Comparison of ENCODE assay signal across 8 mouse cellular contexts in genomic region chr5:140869034-140869433, GRCm38 (mm10). TPM values are rescaled to one million over a fixed set of nuclear protein-coding genes. Genes with fewer than 3 reads are reported as not detected.
A peak's percentile ranks its signal among the peaks of the same experiment; 100 is the strongest.
DNase-seq lines count a peak whose midpoint lies in the region; ATAC-seq and TF ChIP-seq lines count a peak whose summit lies in the region.

No protein-coding gene starts in this region.

- H3K9ac ChIP-seq in embryonic facial prominence, embryonic 14.5 days (ENCODE audit: low read depth, low read length) = no peak overlapping the region
- no peak overlapping the region for H3K9ac ChIP-seq in midbrain, embryonic 13.5 days (replicated peaks)

- H3K27ac ChIP-seq in thymus, adult 2 months (ENCODE audit: control insufficient read depth, insufficient read depth, low read length) = no peak overlapping the region
- no peak overlapping the region for H3K27ac ChIP-seq in embryonic facial prominence, embryonic 14.5 days (replicated peaks; ENCODE audit: low read depth, low read length)
- no peak overlapping the region for H3K27ac ChIP-seq in midbrain, embryonic 13.5 days

- DNase-seq in cerebellum, adult 8-10 months = peak; percentile 21
- DNase-seq in cerebellum, adult 9-11 months = no peak
- peak; percentile 68 for DNase-seq in thymus, adult 2 months
- DNase-seq in thymus, adult 18-20 months = no peak
- DNase-seq in embryonic facial prominence, embryonic 14.5 days (ENCODE audit: low spot score) = peak; percentile 74
- peak; percentile 65 to 78 for DNase-seq in layer of hippocampus, postnatal 10 days (ENCODE audit: low spot score in 2 of 2)
- DNase-seq in thymus, postnatal 25 days = peak; percentile 73

- H3K4me3 ChIP-seq in thymus, adult 2 months (ENCODE audit: control insufficient read depth, insufficient read depth, low read length) = no peak overlapping the region
- H3K4me3 ChIP-seq in embryonic facial prominence, embryonic 14.5 days (ENCODE audit: low read depth, low read length) = no peak overlapping the region
- H3K4me3 ChIP-seq in midbrain, embryonic 13.5 days (replicated peaks) = no peak overlapping the region

- H3K27me3 ChIP-seq in thymus, adult 2 months (ENCODE audit: control insufficient read depth, insufficient read depth, low read length) = no peaks in the 10 kb centered on the region
- no peaks in the 10 kb centered on the region for H3K27me3 ChIP-seq in embryonic facial prominence, embryonic 14.5 days (replicated peaks; ENCODE audit: control insufficient read depth, insufficient read depth, low read length)
- H3K27me3 ChIP-seq in midbrain, embryonic 13.5 days = no peaks in the 10 kb centered on the region; the same call in 1 of the 2 replicates

- no peak for TF ChIP-seq CTCF in thymus, adult 2 months (IDR thresholded peaks at IDR 0.05; ENCODE audit: borderline replicate concordance, control insufficient read depth, extremely low read depth, insufficient read depth, low read length, poor library complexity)

- H3K36me3 ChIP-seq in thymus, adult 2 months (ENCODE audit: control insufficient read depth, insufficient read depth, low read length) = no peaks in the 10 kb centered on the region; the same call in 1 of the 2 replicates
- H3K36me3 ChIP-seq in embryonic facial prominence, embryonic 14.5 days (ENCODE audit: control insufficient read depth, insufficient read depth, low read length) = no peaks in the 10 kb centered on the region
- H3K36me3 ChIP-seq in midbrain, embryonic 13.5 days = no peaks in the 10 kb centered on the region

- no peak for TF ChIP-seq POLR2A in thymus, adult 2 months (IDR thresholded peaks at IDR 0.05; ENCODE audit: control insufficient read depth, extremely low read depth, insufficient read depth, low read length, poor library complexity)

- WGBS in thymus, adult 2 months = 50% methylated on average over 2 of the region's 2 CpGs
- WGBS in embryonic facial prominence, embryonic 14.5 days = 65% methylated on average over 2 of the region's 2 CpGs
- 76% methylated on average over 2 of the region's 2 CpGs for whole genome bisulfite sequencing in midbrain, embryonic 13.5 days

- no peak for ATAC-seq in embryonic facial prominence, embryonic 14.5 days (ENCODE audit: low read depth)
- ATAC-seq in midbrain, embryonic 13.5 days = 0 out of 2 replicates have a peak, but pooled peaks have one; percentile 30

- H3K9me3 ChIP-seq in embryonic facial prominence, embryonic 14.5 days (ENCODE audit: control insufficient read depth, low read length) = no peaks in the 10 kb centered on the region
- no peaks in the 10 kb centered on the region for H3K9me3 ChIP-seq in midbrain, embryonic 13.5 days

- peaks cover 42% of the 10 kb centered on the region for H3K4me1 ChIP-seq in thymus, adult 2 months (replicated peaks; ENCODE audit: control insufficient read depth, insufficient read depth, low read length)
- peaks cover 18% of the 10 kb centered on the region for H3K4me1 ChIP-seq in embryonic facial prominence, embryonic 14.5 days (ENCODE audit: control insufficient read depth, insufficient read depth, low read length)
- H3K4me1 ChIP-seq in midbrain, embryonic 13.5 days (replicated peaks) = peaks cover 13% of the 10 kb centered on the region

- no peak overlapping the region for H3K4me2 ChIP-seq in embryonic facial prominence, embryonic 14.5 days (ENCODE audit: low read depth, low read length)
- no peak overlapping the region for H3K4me2 ChIP-seq in midbrain, embryonic 13.5 days (replicated peaks)

RNA-seq across cellular contexts. Expression of gene Gna12, which starts 38.8 kb away (rescaled TPM):
- polyA plus RNA-seq in thymus, adult 2 months (2012; rRNA removed) = 68.1 and 69.0 TPM in 2 replicates
- 23.4 and 28.9 TPM in 2 replicates for polyA plus RNA-seq in embryonic facial prominence, embryonic 14.5 days (2014; fragmentation: Nextera tagmentation; extraction: Ambion mirVana)
- total RNA-seq in layer of hippocampus, postnatal 10 days (2021) = 10 to 100 TPM; 84.6 to 85.9 TPM
- 12.0 and 12.1 TPM in 2 replicates for polyA plus RNA-seq in midbrain, embryonic 13.5 days (2015; fragmentation: Nextera tagmentation; extraction: Ambion mirVana)

Comparison
In these comparisons a context has a peak if more than half of its experiments do, and no peak if none do; other contexts are left out.
1. DNase-seq: peak in cerebellum, adult 8-10 months (single experiment), thymus, adult 2 months (single experiment), embryonic facial prominence, embryonic 14.5 days (single experiment), layer of hippocampus, postnatal 10 days (2 of 2) and thymus, postnatal 25 days (single experiment); none in cerebellum, adult 9-11 months (single experiment) and thymus, adult 18-20 months (0 of 2).